Mouse (Mus musculus) megakaryocyte, adult 5-6 weeks (primary cell): ENCODE results near the gene Cacna1b. TPM values are rescaled to one million over a fixed set of nuclear protein-coding genes. Genes with fewer than 3 reads are reported as not detected.

Experiments
- ATAC-seq: 2 replicates; pipeline ENCODE4 v1.8.0; 2016; ENCODE audit warnings: mild to moderate bottlenecking, inconsistent platforms; ENCODE audit not compliant: poor library complexity, severe bottlenecking
- total RNA-seq, 2 experiments: library from RNA; stranded (forward) in 1 of 2; stranded (reverse) in 1 of 2; fragments of 153-499, 151-499 nt in 1 of 2; fragments of 221-1000, 200-1000 nt in 1 of 2; gene quantifications; 2 replicates each; pipeline versions ENCODE4 v1.2.3 to v1.2.4; 2015 to 2017

Cacna1b gene
- total RNA-seq, 2 experiments from 2014 or later: not detected

DNA sequence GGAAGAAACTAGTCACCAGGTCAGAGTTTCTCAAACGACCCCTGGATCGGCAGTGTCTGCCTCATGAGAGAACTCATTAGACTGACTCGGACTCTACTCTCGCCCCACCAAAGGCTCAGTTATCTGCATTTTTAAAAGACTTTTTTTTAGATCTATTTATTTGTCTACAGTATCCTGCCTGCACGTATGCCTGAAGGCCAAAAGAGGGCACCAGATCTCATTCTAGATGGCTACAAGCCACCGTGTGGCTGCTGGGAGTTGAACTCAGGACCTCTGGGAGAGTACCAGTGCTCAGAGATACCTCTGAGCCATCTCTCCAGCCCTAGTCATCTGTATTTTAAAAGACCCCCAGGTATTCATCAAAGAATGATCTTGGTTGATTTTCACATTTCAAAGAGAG is 201.0 kb downstream of the Cacna1b start:
- no peak for ATAC-seq

DNA sequence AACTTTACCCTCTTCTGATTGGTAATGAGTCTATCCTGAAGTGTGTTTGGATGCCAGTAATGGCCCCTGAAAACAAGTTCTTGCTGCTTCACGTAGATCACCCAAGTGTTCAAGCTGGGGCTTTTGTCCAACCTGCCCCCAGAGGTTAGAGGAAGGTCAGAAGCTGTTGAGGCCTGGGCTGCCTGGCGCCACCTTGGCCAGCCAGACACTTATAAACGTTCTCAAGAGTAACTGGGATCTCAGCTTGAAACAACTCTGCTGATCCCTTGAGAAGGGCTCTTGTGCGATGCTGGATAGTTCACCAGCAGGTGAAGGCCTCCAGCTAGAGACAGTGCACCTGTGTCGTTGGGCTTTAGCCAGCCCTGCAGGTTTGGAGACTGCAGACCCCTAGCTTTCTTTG is 202.8 kb downstream of the Cacna1b start:
- ATAC-seq: no peak

DNA sequence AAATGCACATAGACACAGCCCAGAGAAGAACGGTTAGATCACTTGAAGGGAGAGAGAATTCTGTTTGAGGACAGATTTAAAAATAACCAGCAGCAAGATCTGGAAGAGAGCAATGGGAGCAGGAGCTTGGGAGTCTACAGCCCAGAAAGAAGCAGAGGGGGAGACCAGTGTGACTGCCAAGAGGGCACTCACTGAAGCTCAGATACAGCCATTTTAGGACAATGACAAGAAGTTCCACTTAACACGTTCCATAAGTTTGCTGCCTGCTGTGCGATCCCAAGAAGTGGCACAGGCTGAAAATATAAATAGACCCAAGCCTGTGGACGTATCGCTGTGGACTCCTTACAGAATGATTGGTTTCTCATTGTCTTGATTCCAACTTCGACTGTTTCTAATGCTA is 206.6 kb downstream of the Cacna1b start:
- ATAC-seq: no peak

DNA sequence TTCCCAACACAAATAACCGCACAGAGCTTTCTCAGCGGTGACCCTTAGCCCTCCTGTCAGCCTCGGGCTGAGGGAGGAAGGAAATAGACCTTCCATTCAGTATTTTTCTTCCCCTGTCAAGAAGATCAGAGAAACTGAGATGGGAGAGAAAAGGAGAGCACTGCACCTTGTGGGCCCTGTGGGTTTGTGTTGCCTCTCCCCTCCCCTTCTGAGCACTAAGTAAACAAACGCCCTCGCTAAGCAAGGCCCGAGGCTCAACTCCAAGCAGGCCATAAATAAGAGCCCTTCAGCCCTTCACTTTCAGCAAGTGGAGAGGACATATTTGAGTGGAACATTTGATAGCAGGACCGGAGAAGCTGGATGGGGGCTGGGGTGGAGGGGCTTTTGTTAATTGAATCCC is 209.0 kb downstream of the Cacna1b start:
- no peak for ATAC-seq

Other genes starting within 250 kb of the Cacna1b start
- 26.2 and 30.7 TPM in 2 replicates for gene Ehmt1, start 156.5 kb upstream of the Cacna1b start, total RNA-seq (2015)
- 49.7 and 69.3 TPM in 2 replicates for gene Ehmt1, start 156.5 kb upstream of the Cacna1b start, total RNA-seq (2017)
- 47.2 and 53.9 TPM in 2 replicates for gene Arrdc1, start 172.1 kb upstream of the Cacna1b start, total RNA-seq (2015)
- 106 and 108 TPM in 2 replicates for gene Arrdc1, start 172.1 kb upstream of the Cacna1b start, total RNA-seq (2017)
- 6.0 and 6.4 TPM in 2 replicates for gene Zmynd19, start 186.6 kb upstream of the Cacna1b start, total RNA-seq (2015)
- gene Zmynd19, start 186.6 kb upstream of the Cacna1b start, total RNA-seq (2017): 17.4 TPM in 2 replicates
- gene Dph7, start 199.2 kb upstream of the Cacna1b start, total RNA-seq (2015): 6.7 and 9.4 TPM in 2 replicates
- gene Dph7, start 199.2 kb upstream of the Cacna1b start, total RNA-seq (2017): 6.7 and 8.8 TPM in 2 replicates
- gene Mrpl41, start 211.9 kb upstream of the Cacna1b start, total RNA-seq (2015): 38.3 and 46.3 TPM in 2 replicates
- 69.8 and 73.4 TPM in 2 replicates for gene Mrpl41, start 211.9 kb upstream of the Cacna1b start, total RNA-seq (2017)
- gene Pnpla7, start 212.9 kb upstream of the Cacna1b start, total RNA-seq (2015): 43.7 and 55.6 TPM in 2 replicates
- 38.3 and 38.5 TPM in 2 replicates for gene Pnpla7, start 212.9 kb upstream of the Cacna1b start, total RNA-seq (2017)